Mouse (Mus musculus): Measurements from ENCODE around the gene Cpm. TPM values are rescaled to one million over a fixed set of nuclear protein-coding genes. Genes with fewer than 3 reads are reported as not detected.
"Not testable (repeated sequence)": the region's sequence is repeated elsewhere in the genome, so short reads cannot be mapped to it uniquely, and the experiment has no call there.

The Cpm gene
- polyA plus RNA-seq, 1 experiment from 2014 or later: 43.6 TPM

GRCm38 (mm10) chr10:117730637-117731203 is 101.4 kb downstream of the Cpm start:
- no peak overlapping the region for H3K4me3 ChIP-seq (ENCODE audit: low read depth, low read length)
- no peaks in the 10 kb centered on the region for H3K27me3 ChIP-seq (replicated peaks; ENCODE audit: control insufficient read depth, insufficient read depth, low read length)
- no peak overlapping the region for H3K27ac ChIP-seq (replicated peaks; ENCODE audit: low read depth, low read length)
- H3K9ac ChIP-seq (ENCODE audit: low read depth, low read length): no peak overlapping the region
- no peaks in the 10 kb centered on the region for H3K4me1 ChIP-seq (ENCODE audit: control insufficient read depth, insufficient read depth, low read length)
- H3K36me3 ChIP-seq (ENCODE audit: control insufficient read depth, insufficient read depth, low read length): no peaks in the 10 kb centered on the region
- no peak for ATAC-seq (ENCODE audit: low read depth)
- no peak overlapping the region for H3K4me2 ChIP-seq (ENCODE audit: low read depth, low read length)
- 91% methylated on average over 12 of the region's 12 CpGs for WGBS
- DNase-seq (ENCODE audit: low spot score): no peak
- H3K9me3 ChIP-seq (ENCODE audit: control insufficient read depth, low read length): no peaks in the 10 kb centered on the region

DNA sequence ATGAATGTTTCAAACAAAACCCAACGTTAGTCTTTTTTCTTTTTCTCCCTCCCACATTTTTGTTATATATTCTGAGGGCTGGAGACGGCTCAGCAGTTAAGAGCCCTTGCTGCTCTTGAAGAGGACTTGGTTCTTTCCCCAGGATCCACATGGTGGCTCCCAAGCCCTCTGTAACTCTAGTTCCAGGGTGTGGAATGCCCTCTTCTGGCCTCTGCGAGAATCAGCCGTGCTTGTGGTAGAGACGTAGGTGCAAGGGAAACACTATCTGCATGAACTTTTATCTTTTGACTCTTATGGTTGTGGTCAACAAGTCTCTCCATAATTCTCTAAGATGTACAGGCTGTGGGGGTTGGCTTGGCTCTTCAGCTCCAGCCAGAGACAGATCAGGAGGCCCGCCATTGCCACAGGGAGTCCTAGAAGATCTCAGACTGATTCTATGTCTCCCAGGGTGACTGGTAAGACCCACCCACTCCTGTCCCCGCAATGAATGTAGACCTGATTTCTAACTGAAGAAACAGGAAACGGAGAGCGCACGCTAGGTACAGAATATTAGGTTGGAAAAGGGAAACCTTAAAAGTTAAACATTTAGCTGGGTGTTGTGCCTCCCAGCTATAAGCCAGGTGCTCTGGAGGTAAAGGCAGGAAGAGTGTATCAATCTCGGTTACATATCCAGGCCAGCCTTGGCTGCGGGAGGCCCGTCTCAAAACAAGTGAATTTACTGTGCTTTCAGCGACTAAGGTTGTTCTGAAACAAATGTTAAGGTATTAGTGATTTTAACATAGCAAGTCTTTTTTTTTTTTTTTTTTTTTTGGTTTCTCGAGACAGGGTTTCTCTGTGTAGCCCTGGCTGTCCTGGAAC is 102.2 kb downstream of the Cpm start:
- 53% methylated on average over 14 of the region's 15 CpGs for WGBS
- no peaks in the 10 kb centered on the region for H3K27me3 ChIP-seq (replicated peaks; ENCODE audit: control insufficient read depth, insufficient read depth, low read length)
- no peak overlapping the region for H3K4me3 ChIP-seq (ENCODE audit: low read depth, low read length)
- H3K9me3 ChIP-seq (ENCODE audit: control insufficient read depth, low read length): no peaks in the 10 kb centered on the region
- no peak overlapping the region for H3K27ac ChIP-seq (replicated peaks; ENCODE audit: low read depth, low read length)
- H3K4me2 ChIP-seq (ENCODE audit: low read depth, low read length): no peak overlapping the region
- peaks cover 5% of the 10 kb centered on the region; the same call in 1 of the 2 replicates for H3K36me3 ChIP-seq (ENCODE audit: control insufficient read depth, insufficient read depth, low read length)
- H3K9ac ChIP-seq (ENCODE audit: low read depth, low read length): no peak overlapping the region
- H3K4me1 ChIP-seq (ENCODE audit: control insufficient read depth, insufficient read depth, low read length): no peaks in the 10 kb centered on the region
- DNase-seq (ENCODE audit: low spot score) (peak; percentile 57), ATAC-seq (ENCODE audit: low read depth) (no peak)

DNA sequence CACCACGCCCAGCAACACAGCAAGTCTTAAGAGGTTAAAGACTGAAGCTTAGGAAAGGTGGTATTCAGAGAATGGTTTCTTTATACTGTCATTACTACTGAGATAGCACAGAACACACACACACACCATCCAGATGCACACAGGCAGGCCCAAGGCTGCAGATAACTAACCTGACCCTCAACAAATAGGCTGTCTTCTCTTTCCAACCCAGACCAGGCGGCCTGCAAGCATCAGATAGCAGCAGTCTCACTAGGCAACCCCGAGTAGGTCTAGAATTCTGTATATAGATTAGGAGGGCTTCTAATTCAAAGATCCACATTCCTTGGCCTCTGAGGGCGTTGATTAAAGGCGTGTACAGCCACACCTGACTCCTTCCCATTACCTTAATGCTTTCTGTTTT is 102.9 kb downstream of the Cpm start:
- no peak for DNase-seq (ENCODE audit: low spot score)
- no peak for ATAC-seq (ENCODE audit: low read depth)
- Histone ChIP-seq H3K9ac (ENCODE audit: low read depth, low read length) (no peak overlapping the region), H3K4me2 (ENCODE audit: low read depth, low read length) (no peak overlapping the region), H3K4me1 (ENCODE audit: control insufficient read depth, insufficient read depth, low read length) (no peaks in the 10 kb centered on the region), H3K4me3 (ENCODE audit: low read depth, low read length) (no peak overlapping the region), H3K36me3 (ENCODE audit: control insufficient read depth, insufficient read depth, low read length) (peaks cover 12% of the 10 kb centered on the region; the same call in 1 of the 2 replicates), H3K27me3 (replicated peaks; ENCODE audit: control insufficient read depth, insufficient read depth, low read length) (no peaks in the 10 kb centered on the region), H3K9me3 (ENCODE audit: control insufficient read depth, low read length) (no peaks in the 10 kb centered on the region), H3K27ac (replicated peaks; ENCODE audit: low read depth, low read length) (no peak overlapping the region)
- 89% methylated on average over 5 of the region's 5 CpGs for WGBS

DNA sequence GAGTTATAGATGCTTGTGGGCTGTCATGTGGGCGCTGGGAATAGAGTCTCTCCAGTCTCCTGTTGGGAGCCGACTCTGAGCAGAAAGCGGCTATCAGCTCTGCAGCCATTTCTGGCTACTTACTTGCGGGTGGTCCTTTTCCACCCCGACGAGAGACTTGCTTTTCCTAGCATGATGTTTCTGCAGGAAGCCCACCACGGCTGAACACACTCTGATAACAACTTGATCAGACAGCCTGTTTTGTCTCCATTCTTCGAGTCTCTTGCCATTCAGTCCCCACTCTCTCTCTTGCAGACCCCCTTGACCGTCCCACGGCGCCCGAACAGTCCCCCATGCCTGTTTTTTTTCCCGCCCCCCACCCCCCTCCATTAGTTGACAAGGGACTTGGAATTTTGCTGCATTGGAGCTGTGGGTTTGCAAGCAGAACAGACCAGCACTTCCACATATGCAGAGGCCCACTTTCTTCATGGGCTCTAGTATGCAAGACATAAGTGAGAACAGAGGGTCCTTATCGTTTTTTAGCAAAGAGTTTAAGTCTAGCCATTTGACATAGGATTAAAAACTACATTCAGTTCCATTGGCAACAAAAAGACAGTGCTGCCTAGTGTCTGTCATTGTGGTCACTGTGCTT is 103.8 kb downstream of the Cpm start:
- Histone ChIP-seq H3K36me3 (ENCODE audit: control insufficient read depth, insufficient read depth, low read length) (peaks cover 17% of the 10 kb centered on the region), H3K27ac (replicated peaks; ENCODE audit: low read depth, low read length) (no peak overlapping the region), H3K4me2 (ENCODE audit: low read depth, low read length) (no peak overlapping the region), H3K4me3 (ENCODE audit: low read depth, low read length) (no peak overlapping the region), H3K4me1 (ENCODE audit: control insufficient read depth, insufficient read depth, low read length) (no peaks in the 10 kb centered on the region), H3K27me3 (replicated peaks; ENCODE audit: control insufficient read depth, insufficient read depth, low read length) (no peaks in the 10 kb centered on the region), H3K9ac (ENCODE audit: low read depth, low read length) (no peak overlapping the region), H3K9me3 (ENCODE audit: control insufficient read depth, low read length) (no peaks in the 10 kb centered on the region)
- 82% methylated on average over 14 of the region's 14 CpGs for WGBS
- ATAC-seq (ENCODE audit: low read depth) (no peak), DNase-seq (ENCODE audit: low spot score) (no peak)

GRCm38 (mm10) chr10:117733626-117734025 is 104.3 kb downstream of the Cpm start:
- H3K36me3 ChIP-seq (ENCODE audit: control insufficient read depth, insufficient read depth, low read length): peaks cover 23% of the 10 kb centered on the region
- not testable (repeated sequence) for H3K27ac ChIP-seq (replicated peaks; ENCODE audit: low read depth, low read length); H3K4me3 ChIP-seq (ENCODE audit: low read depth, low read length); H3K27me3 ChIP-seq (replicated peaks; ENCODE audit: control insufficient read depth, insufficient read depth, low read length); H3K9ac ChIP-seq (ENCODE audit: low read depth, low read length); H3K4me2 ChIP-seq (ENCODE audit: low read depth, low read length); DNase-seq (ENCODE audit: low spot score); ATAC-seq (ENCODE audit: low read depth); H3K9me3 ChIP-seq (ENCODE audit: control insufficient read depth, low read length); H3K4me1 ChIP-seq (ENCODE audit: control insufficient read depth, insufficient read depth, low read length)
- WGBS: 87% methylated on average over 8 of the region's 8 CpGs

- not testable (repeated sequence) for ATAC-seq (ENCODE audit: low read depth); H3K4me3 ChIP-seq (ENCODE audit: low read depth, low read length); H3K27me3 ChIP-seq (replicated peaks; ENCODE audit: control insufficient read depth, insufficient read depth, low read length); DNase-seq (ENCODE audit: low spot score); H3K9ac ChIP-seq (ENCODE audit: low read depth, low read length); H3K9me3 ChIP-seq (ENCODE audit: control insufficient read depth, low read length); H3K4me1 ChIP-seq (ENCODE audit: control insufficient read depth, insufficient read depth, low read length); H3K4me2 ChIP-seq (ENCODE audit: low read depth, low read length); H3K27ac ChIP-seq (replicated peaks; ENCODE audit: low read depth, low read length)
- 81% methylated on average over 9 of the region's 10 CpGs for WGBS
- peaks cover 29% of the 10 kb centered on the region for H3K36me3 ChIP-seq (ENCODE audit: control insufficient read depth, insufficient read depth, low read length)
Measured at GRCm38 (mm10) chr10:117734104-117734852, 105.0 kb downstream of the Cpm start.

- H3K36me3 ChIP-seq (ENCODE audit: control insufficient read depth, insufficient read depth, low read length): peaks cover 41% of the 10 kb centered on the region
- H3K9me3 ChIP-seq (ENCODE audit: control insufficient read depth, low read length); H3K4me1 ChIP-seq (ENCODE audit: control insufficient read depth, insufficient read depth, low read length); H3K4me2 ChIP-seq (ENCODE audit: low read depth, low read length); ATAC-seq (ENCODE audit: low read depth); DNase-seq (ENCODE audit: low spot score); H3K4me3 ChIP-seq (ENCODE audit: low read depth, low read length); H3K27ac ChIP-seq (replicated peaks; ENCODE audit: low read depth, low read length); H3K27me3 ChIP-seq (replicated peaks; ENCODE audit: control insufficient read depth, insufficient read depth, low read length); H3K9ac ChIP-seq (ENCODE audit: low read depth, low read length): not testable (repeated sequence)
- WGBS: 90% methylated on average over 11 of the region's 12 CpGs
Measured at GRCm38 (mm10) chr10:117735396-117735795, 106.1 kb downstream of the Cpm start.

GRCm38 (mm10) chr10:117736573-117736972 is 107.3 kb downstream of the Cpm start:
- Histone ChIP-seq H3K9me3 (ENCODE audit: control insufficient read depth, low read length) (no peaks in the 10 kb centered on the region), H3K4me1 (ENCODE audit: control insufficient read depth, insufficient read depth, low read length) (no peaks in the 10 kb centered on the region), H3K27me3 (replicated peaks; ENCODE audit: control insufficient read depth, insufficient read depth, low read length) (no peaks in the 10 kb centered on the region), H3K4me2 (ENCODE audit: low read depth, low read length) (no peak overlapping the region), H3K9ac (ENCODE audit: low read depth, low read length) (no peak overlapping the region), H3K4me3 (ENCODE audit: low read depth, low read length) (no peak overlapping the region), H3K27ac (replicated peaks; ENCODE audit: low read depth, low read length) (no peak overlapping the region), H3K36me3 (ENCODE audit: control insufficient read depth, insufficient read depth, low read length) (peaks cover 43% of the 10 kb centered on the region)
- 89% methylated on average over 5 of the region's 5 CpGs for WGBS
- ATAC-seq (ENCODE audit: low read depth) (no peak), DNase-seq (ENCODE audit: low spot score) (no peak)

All from embryonic facial prominence, embryonic 14.5 days (tissue).